Mouse (Mus musculus) heart, postnatal 14 days (tissue): ENCODE data around the gene Ttc3. TPM values are rescaled to one million over a fixed set of nuclear protein-coding genes. Genes with fewer than 3 reads are reported as not detected.
"Not testable (repeated sequence)": the region's sequence is repeated elsewhere in the genome, so short reads cannot be mapped to it uniquely, and the experiment has no call there.

Experiments used
- DNase-seq, 2 experiments: peaks; one replicate each; pipeline ENCODE4 v3.0.0; 2021 to 2022
- intact Hi-C: fragments of 180-260 bp; cut with DNase I; formaldehyde crosslinking; loops from one replicate; pipeline ENCODE4 v1.15.1; 2025
- total RNA-seq, 2 experiments: library from RNA; stranded (reverse); gene quantifications; 2 replicates each; pipeline ENCODE4 v1.2.3; 2021

The Ttc3 gene
- total RNA-seq, 2 experiments from 2014 or later: 78.3 to 88.3 TPM

DNA sequence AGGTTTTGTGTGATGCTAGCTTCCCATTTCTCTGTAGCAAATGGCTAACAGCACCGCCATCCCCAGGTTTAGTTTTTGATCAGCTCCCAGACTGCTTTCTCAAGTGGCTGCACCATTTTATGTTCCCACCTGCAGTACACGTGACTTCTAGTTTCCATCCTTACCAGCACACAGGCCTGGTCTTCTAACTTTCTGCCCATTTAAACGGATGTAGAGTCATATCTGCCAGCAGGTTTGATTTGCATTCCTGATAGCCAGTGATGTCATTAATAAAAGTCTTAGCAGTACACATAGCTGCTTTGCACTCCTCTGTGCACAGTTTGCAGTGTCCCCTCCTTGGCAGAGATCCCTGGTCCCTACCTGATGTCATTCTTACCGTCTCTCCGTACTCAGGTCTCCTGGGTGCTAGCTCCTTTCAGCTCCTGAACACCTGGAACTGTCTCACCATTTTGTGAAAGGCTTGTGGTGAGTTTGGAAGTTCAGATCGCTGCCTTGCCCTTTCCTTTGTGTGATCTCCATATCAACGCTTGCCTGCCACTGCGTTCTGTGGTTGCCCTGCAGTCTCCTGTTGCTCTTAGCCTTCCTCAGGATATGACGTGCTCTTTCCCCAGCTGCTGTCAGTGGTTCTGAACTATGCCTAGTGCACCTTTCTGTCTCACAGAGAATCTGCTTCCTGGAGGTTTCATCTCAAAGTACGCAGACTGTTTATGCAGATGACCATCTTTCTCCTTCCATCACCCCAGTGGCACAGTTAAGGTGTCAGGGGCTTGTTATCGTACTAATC lies 114.5 kb downstream of the Ttc3 start:
- intact Hi-C loops: no loop called here
- DNase-seq: no peak

DNA sequence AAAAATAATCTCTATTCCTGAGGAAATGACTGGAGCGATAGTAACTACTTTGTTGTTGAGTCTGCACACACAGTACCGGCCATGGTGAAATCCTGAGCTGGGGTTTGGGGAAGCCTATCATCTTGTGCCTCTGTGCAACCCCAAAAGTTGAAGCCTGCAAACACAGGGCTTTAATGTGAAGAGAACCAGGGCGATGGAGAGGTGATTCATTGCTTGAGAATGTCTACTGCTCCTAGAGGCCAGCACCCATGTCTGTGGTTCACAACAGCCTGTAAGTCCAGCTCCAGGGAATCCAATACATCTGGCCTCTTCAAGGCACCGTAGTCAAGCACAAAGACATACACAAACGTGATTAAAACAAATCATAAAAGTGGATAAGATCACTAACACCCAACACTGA lies 116.9 kb downstream of the Ttc3 start:
- intact Hi-C loops: no loop called here
- no peak for DNase-seq

DNA sequence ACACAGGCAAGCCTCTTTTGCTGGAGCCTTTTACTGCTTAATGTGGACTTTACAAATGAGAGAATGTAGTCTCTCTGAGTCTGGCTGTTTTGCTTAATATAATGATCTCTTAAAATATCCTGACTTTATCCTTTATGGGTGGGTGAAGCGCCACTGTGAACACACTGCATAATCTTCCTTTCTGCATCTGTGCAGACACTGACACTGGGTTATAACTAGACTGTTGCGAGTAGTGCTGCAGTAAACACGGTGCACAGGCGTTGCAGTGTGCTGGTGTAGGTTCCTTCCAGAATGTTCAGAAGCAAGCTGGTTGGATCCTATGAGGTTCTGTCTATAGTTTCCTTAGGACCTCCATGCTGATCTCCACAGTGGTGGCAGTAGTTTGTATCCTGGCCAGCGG lies 118.9 kb downstream of the Ttc3 start:
- intact Hi-C loops: no loop called here
- DNase-seq: no peak

DNA sequence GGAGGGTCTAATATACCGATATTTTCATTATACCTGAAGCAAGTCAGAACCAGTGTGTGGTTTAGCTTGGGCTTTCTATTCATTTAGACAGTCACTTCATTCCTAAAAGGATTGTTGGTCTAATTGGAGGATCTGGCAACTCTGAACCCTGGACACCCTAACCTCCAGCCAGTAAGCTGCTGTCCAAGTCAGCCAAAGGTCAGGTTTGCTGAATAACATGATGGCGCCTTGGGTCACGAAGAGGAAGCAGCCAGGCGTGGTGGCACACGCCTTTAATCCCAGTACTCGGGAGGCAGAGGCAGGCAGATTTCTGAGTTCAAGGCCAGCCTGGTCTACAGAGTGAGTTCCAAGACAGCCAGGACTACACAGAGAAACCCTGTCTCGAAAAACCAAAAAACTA lies 126.8 kb downstream of the Ttc3 start:
- intact Hi-C loops: not testable (repeated sequence)

GRCm38 (mm10) chr16:94497911-94498310 lies 127.5 kb downstream of the Ttc3 start:
- intact Hi-C loops: no loop called here

More for the DNA sequence above, 126.8 kb downstream of the Ttc3 start:
- not testable (repeated sequence) for DNase-seq

DNA sequence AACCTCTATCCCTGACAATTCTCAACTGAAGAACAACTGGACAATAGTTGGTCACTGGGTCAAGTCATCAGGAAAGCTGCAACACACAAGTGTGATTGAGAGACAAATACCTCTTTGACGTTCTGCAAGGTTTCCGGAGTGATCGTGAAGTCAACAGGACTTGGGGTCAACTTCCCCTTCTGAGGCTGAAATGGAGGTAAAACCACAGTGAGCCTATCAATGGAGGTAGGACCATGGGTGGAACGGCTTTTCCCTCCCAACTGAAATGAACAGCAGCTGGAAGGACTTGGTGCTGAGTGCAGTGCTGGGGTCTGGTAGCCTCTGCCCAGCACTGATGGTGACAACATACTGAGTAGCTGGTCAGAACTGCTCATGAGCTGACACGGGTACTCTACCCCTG lies 133.8 kb downstream of the Ttc3 start:
- DNase-seq: no peak
- intact Hi-C loops: no loop called here

More at GRCm38 (mm10) chr16:94497911-94498310, 127.5 kb downstream of the Ttc3 start:
- peak; percentile 60 to 61 for DNase-seq

DNA sequence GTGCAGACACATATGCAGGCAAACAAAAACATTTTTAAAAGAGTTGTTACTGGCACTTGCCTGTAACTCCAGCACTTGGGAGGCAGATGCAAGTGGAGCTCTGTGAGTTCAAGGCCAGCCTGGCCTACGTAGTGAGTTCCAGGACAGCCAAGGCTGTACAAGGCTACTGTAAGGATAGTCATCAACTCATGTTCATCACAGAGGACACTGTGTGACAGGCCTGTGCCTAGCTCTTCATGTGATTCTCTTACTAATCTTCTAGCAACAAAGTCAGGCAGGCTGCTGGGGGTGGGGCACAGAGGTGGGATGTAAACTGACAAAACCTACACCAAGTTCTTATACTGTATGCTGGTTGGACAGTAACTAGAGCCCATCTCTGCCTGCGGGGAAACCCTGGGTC lies 136.7 kb downstream of the Ttc3 start:
- intact Hi-C loops: no loop called here
- no peak for DNase-seq

DNA sequence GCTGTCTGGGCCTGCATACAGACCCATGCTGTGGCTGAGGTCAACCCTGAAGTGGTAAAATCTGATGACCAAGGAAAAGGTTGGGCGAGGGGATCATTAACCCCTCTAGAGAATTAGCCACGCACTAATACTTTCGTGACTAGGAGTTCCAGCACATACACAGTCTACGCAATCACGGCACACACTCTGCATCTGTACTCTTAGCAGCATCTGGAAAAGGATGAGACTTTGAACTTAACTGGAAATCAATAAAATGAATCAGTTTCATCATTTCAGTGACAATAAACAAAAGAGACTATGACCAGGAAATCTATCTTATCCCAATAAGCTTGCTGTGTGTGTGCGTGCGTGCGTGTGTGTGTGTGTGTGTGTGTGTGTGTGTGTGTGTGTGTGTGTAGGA lies 138.4 kb downstream of the Ttc3 start:
- intact Hi-C loops: no loop called here
- DNase-seq: no peak

- intact Hi-C loops: no loop called here
- DNase-seq: no peak
These were observed 139.6 kb downstream of the Ttc3 start for GRCm38 (mm10) chr16:94509983-94510382.

DNA sequence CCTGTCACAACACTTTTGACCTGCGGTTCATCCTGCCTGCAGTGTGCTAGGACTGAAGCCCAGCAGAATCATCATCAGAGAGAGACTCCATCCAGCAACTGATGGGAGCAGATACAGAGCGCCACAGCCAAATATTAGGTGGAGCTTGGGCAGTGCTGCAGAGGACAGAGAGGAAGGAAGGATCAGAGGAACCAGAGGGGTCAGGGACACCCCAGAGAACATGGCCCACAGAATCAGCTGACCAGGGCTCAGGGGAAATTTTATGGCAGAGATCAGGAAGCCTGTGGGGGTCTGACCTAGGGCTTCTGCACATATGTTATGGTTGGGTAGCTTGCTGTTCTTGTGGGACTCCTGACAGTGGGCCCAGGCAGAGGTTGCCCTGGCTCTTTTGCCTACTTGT lies 147.2 kb downstream of the Ttc3 start:
- DNase-seq: no peak
- intact Hi-C loops: no loop called here

Other genes starting within 250 kb of the Ttc3 start
- 1 to 10 TPM; 6.0 to 6.3 TPM for gene Hlcs, start 57.0 kb upstream of the Ttc3 start, total RNA-seq
- gene Ripply3, start 42.2 kb upstream of the Ttc3 start, total RNA-seq: 1 to 10 TPM; 3.3 to 4.0 TPM
- 10 to 100 TPM; 70.4 to 74.2 TPM for gene Pigp, start 1.2 kb downstream of the Ttc3 start, total RNA-seq
- gene Vps26c, start 156.2 kb downstream of the Ttc3 start, total RNA-seq: 10 to 100 TPM; 26.7 to 27.8 TPM
- gene Dyrk1a, start 199.4 kb downstream of the Ttc3 start, total RNA-seq: 10 to 100 TPM; 68.6 to 69.6 TPM